Mouse (Mus musculus) heart, embryonic 15.5 days (tissue): ENCODE results near the gene Zdhhc20. TPM values are rescaled to one million over a fixed set of nuclear protein-coding genes. Genes with fewer than 3 reads are reported as not detected.
"Not testable (repeated sequence)": the region's sequence is repeated elsewhere in the genome, so short reads cannot be mapped to it uniquely, and the experiment has no call there.

ENCODE experiments used
- ATAC-seq: fragments of 200-750 bp; cut with Nextera tagmentation; replicated peaks from 2 replicates; pipeline ENCODE4 v1.8.0; 2017; ENCODE audit warnings: low read depth, moderate TSS enrichment; ENCODE audit not compliant: insufficient number of reproducible peaks, insufficient read depth, low FRiP score
- H3K27ac ChIP-seq: fragments of 300-500 bp; sonication (generic); 2 replicates; pipeline ENCODE4 v1.5.1; 2015; ENCODE audit warnings: mild to moderate bottlenecking, inconsistent platforms
- H3K27me3 ChIP-seq: fragments of 300-500 bp; sonication (generic); 2 replicates; pipeline ENCODE4 v1.6.1; 2015; ENCODE audit warnings: inconsistent platforms
- H3K36me3 ChIP-seq: fragments of 300-500 bp; sonication (generic); 2 replicates; pipeline ENCODE4 v1.6.1; 2015; ENCODE audit warnings: mild to moderate bottlenecking, inconsistent platforms
- H3K4me1 ChIP-seq: fragments of 300-500 bp; sonication (generic); replicated peaks from 2 replicates; pipeline ENCODE4 v1.6.1; 2015; ENCODE audit warnings: inconsistent platforms
- H3K4me2 ChIP-seq: fragments of 300-500 bp; sonication (generic); 2 replicates; pipeline ENCODE4 v1.6.1; 2015; ENCODE audit warnings: inconsistent platforms, mild to moderate bottlenecking, moderate library complexity
- H3K4me3 ChIP-seq: fragments of 300-500 bp; sonication (generic); 2 replicates; pipeline ENCODE4 v1.5.1; 2015; ENCODE audit warnings: mild to moderate bottlenecking, inconsistent platforms
- H3K9ac ChIP-seq: fragments of 300-500 bp; sonication (generic); 2 replicates; pipeline ENCODE4 v1.6.1; 2015; ENCODE audit warnings: mild to moderate bottlenecking, inconsistent platforms
- H3K9me3 ChIP-seq: fragments of 300-500 bp; sonication (generic); replicated peaks from 2 replicates; pipeline ENCODE4 v1.6.1; 2016; ENCODE audit warnings: inconsistent platforms
- WGBS: fragments of 180-500 bp; shearing (Covaris S2); methylation state at CpG from one replicate; pipeline ENCODE4 v1.1.7; 2015; ENCODE audit warnings: mixed read lengths; 5-methylcytosine and 5-hydroxymethylcytosine counted together
- polyA plus RNA-seq: library from polyadenylated mRNA; unstranded; fragments of >200 nt; fragmentation: Nextera tagmentation; extraction: Ambion mirVana; gene quantifications from 2 replicates; pipeline ENCODE4 v1.2.1, GENCODE M21; 2015

Gene Zdhhc20
- polyA plus RNA-seq, result 38.8 and 40.3 TPM in 2 replicates

GRCm38 (mm10) chr14:57890011-57890842, at the start of gene Zdhhc20:
Gene Zdhhc20, minus strand, starts transcription at chr14:57890276.
- peak; percentile 99 for ATAC-seq
- Histone ChIP-seq H3K4me1 (peaks cover 17% of the 10 kb centered on the region), H3K9ac (peak within 1 kb of the TSS; percentile 93), H3K4me3 (peak within 1 kb of the TSS; percentile 95), H3K36me3 (no peaks in the 10 kb centered on the region), H3K9me3 (no peaks in the 10 kb centered on the region), H3K27ac (peak within 1 kb of the TSS; percentile 91), H3K27me3 (no peaks in the 10 kb centered on the region), H3K4me2 (peak within 1 kb of the TSS; percentile 79)
- WGBS, result 3% methylated on average over 60 of the region's 65 CpGs

DNA sequence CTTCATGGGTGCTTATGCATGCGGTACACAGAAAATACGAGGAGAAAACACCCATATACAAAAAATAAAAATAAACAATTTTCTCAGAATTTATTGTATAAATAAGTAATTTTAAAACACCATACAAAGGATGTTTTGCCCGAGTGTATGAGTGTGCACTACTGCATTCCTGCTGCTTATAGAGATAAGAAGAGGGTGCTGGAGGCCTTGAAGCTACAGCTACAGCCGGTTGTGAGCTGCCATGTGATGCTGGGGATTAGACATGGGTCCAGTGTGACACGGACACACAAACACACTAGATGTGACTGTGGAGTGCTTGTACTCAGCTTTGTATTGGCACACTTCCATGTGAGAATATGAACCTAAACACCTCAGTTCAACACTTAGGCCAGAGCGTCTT, 47.2 kb upstream of the Zdhhc20 start:
- Histone ChIP-seq H3K4me2 (no peak overlapping the region), H3K27ac (no peak overlapping the region), H3K4me3 (no peak overlapping the region), H3K9me3 (no peaks in the 10 kb centered on the region), H3K27me3 (no peaks in the 10 kb centered on the region), H3K4me1 (peaks cover 3% of the 10 kb centered on the region; the same call in 1 of the 2 replicates), H3K9ac (no peak overlapping the region), H3K36me3 (no peaks in the 10 kb centered on the region)
- ATAC-seq, result no peak
- WGBS, result 75% methylated on average over 6 of the region's 6 CpGs

- WGBS, result 95% methylated on average over 13 of the region's 13 CpGs
- H3K4me2 ChIP-seq, result no peak overlapping the region
- no peak overlapping the region for H3K9ac ChIP-seq
- H3K36me3 ChIP-seq, result peaks cover 6% of the 10 kb centered on the region; the same call in 1 of the 2 replicates
- peaks cover 3% of the 10 kb centered on the region; the same call in 1 of the 2 replicates for H3K4me1 ChIP-seq
- H3K9me3 ChIP-seq, result no peaks in the 10 kb centered on the region
- no peak for ATAC-seq
- H3K4me3 ChIP-seq, result no peak overlapping the region
- no peaks in the 10 kb centered on the region for H3K27me3 ChIP-seq
- H3K27ac ChIP-seq, result no peak overlapping the region
These were observed 44.6 kb upstream of the Zdhhc20 start for GRCm38 (mm10) chr14:57934666-57935065.

DNA sequence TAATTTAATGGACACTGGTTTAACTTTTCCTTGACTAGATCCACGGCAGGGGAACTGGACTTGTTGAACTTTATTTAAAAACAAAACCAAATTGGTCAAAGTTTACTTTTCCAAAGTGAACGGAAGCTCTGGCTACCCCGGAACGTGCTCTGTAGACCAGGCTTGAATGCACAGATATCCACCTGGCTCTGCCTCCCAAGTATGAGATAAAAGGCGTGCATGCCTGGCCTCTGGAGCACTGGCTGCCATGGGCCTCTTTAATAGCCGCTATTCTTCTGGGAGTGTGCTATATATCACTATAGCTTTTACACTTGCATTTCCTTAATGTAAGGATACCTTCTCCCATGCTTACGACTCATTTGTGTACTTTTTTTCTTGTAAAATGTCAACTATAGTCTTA, 43.5 kb upstream of the Zdhhc20 start:
- Histone ChIP-seq H3K9me3 (no peaks in the 10 kb centered on the region), H3K4me1 (peaks cover 3% of the 10 kb centered on the region; the same call in 1 of the 2 replicates), H3K4me3 (no peak overlapping the region), H3K4me2 (no peak overlapping the region), H3K27me3 (no peaks in the 10 kb centered on the region), H3K36me3 (peaks cover 6% of the 10 kb centered on the region; the same call in 1 of the 2 replicates), H3K27ac (no peak overlapping the region), H3K9ac (no peak overlapping the region)
- no peak for ATAC-seq
- 46% methylated on average over 7 of the region's 7 CpGs for WGBS

- no peaks in the 10 kb centered on the region for H3K9me3 ChIP-seq
- WGBS, result 45% methylated on average over 7 of the region's 7 CpGs
- no peak for ATAC-seq
- H3K4me2 ChIP-seq, result no peak overlapping the region
- peaks cover 6% of the 10 kb centered on the region; the same call in 1 of the 2 replicates for H3K36me3 ChIP-seq
- H3K9ac ChIP-seq, result no peak overlapping the region
- H3K4me3 ChIP-seq, result no peak overlapping the region
- no peaks in the 10 kb centered on the region for H3K27me3 ChIP-seq
- peaks cover 3% of the 10 kb centered on the region; the same call in 1 of the 2 replicates for H3K4me1 ChIP-seq
- no peak overlapping the region for H3K27ac ChIP-seq
These were observed 42.9 kb upstream of the Zdhhc20 start for GRCm38 (mm10) chr14:57932881-57933443.

DNA sequence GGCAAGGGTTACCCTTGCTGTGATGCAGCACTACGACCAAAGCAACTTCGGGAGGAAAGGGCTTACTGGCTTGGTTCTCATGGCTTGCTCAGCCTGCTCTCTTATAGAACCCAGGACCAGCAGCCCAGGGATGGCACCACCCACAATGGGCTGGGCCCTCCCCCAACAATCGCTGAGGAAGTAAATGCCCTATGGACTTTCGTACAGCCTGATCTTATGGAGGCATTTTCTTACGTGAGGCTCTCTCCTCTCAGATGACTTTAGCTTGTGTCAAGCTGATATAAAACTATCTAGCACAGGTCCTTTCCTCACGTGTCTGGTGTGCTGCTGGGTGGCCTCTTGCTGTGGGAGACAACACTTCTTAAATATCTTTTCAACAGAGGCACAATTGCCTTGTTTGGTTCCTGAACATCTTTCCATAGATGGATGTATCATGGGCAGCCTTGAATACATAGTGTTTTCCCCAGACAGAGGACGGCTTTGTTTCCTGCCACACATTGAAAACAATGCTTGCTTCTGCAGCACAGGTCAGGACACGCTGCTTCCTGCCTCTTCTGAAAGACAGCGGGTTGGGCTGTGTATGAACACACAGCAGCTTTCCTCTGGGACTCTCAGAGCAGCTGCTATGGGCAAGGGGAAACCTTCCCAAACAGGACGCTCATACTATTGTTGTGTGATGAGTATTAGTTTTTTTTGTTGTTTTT, 31.5 kb upstream of the Zdhhc20 start:
- peaks cover 8% of the 10 kb centered on the region for H3K4me1 ChIP-seq
- H3K27me3 ChIP-seq, result no peaks in the 10 kb centered on the region
- no peak overlapping the region for H3K9ac ChIP-seq
- peak overlapping the region; percentile 82 for H3K27ac ChIP-seq
- H3K36me3 ChIP-seq, result peaks cover 30% of the 10 kb centered on the region
- H3K4me2 ChIP-seq, result peak overlapping the region; percentile 42
- ATAC-seq, result peak; percentile 72
- no peaks in the 10 kb centered on the region for H3K9me3 ChIP-seq
- WGBS, result 44% methylated on average over 10 of the region's 10 CpGs
- H3K4me3 ChIP-seq, result no peak overlapping the region

GRCm38 (mm10) chr14:57920568-57921310, 30.7 kb upstream of the Zdhhc20 start:
- WGBS, result 45% methylated on average over 18 of the region's 18 CpGs
- H3K36me3 ChIP-seq, result peaks cover 33% of the 10 kb centered on the region
- peak overlapping the region; percentile 4; the same call in 1 of the 2 replicates for H3K4me3 ChIP-seq
- H3K9ac ChIP-seq, result peak overlapping the region; percentile 25; the same call in 1 of the 2 replicates
- peaks cover 8% of the 10 kb centered on the region for H3K4me1 ChIP-seq
- peak overlapping the region; percentile 42 for H3K4me2 ChIP-seq
- no peaks in the 10 kb centered on the region for H3K27me3 ChIP-seq
- ATAC-seq, result peak; percentile 54; the same call in 1 of the 2 replicates
- peak overlapping the region; percentile 82 for H3K27ac ChIP-seq
- no peaks in the 10 kb centered on the region for H3K9me3 ChIP-seq

- Histone ChIP-seq H3K27me3 (no peaks in the 10 kb centered on the region), H3K36me3 (peaks cover 38% of the 10 kb centered on the region), H3K4me3 (no peak overlapping the region), H3K9me3 (no peaks in the 10 kb centered on the region), H3K9ac (no peak overlapping the region), H3K27ac (no peak overlapping the region), H3K4me1 (peaks cover 8% of the 10 kb centered on the region), H3K4me2 (no peak overlapping the region)
- 87% methylated on average over 17 of the region's 17 CpGs for WGBS
- no peak for ATAC-seq
These were observed 29.2 kb upstream of the Zdhhc20 start for GRCm38 (mm10) chr14:57919148-57919875.

DNA sequence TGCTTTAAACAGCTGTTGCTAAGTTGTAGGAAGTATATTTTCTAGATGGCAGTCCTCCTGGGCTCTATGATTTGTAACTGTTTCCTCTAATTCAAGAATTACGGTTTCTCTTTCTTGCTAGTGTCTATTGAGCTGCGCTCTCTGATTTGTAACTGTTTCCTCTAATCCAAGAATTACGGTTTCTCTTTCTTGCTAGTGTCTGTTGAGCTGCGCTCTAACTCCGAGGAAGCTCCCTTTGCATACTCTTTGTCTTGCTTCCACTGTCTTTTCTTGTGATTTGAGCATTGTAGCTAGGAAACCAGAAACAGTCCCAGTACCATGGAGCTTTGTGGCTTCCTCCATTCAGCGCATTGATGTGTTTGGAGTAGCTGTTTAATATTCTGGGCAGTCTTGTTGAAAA, 25.3 kb upstream of the Zdhhc20 start:
- no peak overlapping the region for H3K9ac ChIP-seq
- no peak overlapping the region for H3K4me2 ChIP-seq
- H3K4me3 ChIP-seq, result no peak overlapping the region
- WGBS, result 78% methylated on average over 6 of the region's 6 CpGs
- no peak overlapping the region for H3K27ac ChIP-seq
- H3K9me3 ChIP-seq, result no peaks in the 10 kb centered on the region
- no peak for ATAC-seq
- H3K36me3 ChIP-seq, result peaks cover 24% of the 10 kb centered on the region
- no peaks in the 10 kb centered on the region for H3K27me3 ChIP-seq
- H3K4me1 ChIP-seq, result peaks cover 2% of the 10 kb centered on the region; the same call in 1 of the 2 replicates

- not testable (repeated sequence) for H3K4me2 ChIP-seq, H3K9ac ChIP-seq, H3K4me3 ChIP-seq, H3K9me3 ChIP-seq, H3K4me1 ChIP-seq, ATAC-seq, H3K27me3 ChIP-seq, H3K27ac ChIP-seq
- H3K36me3 ChIP-seq, result peaks cover 15% of the 10 kb centered on the region
- 36% methylated on average over 1 of the region's 1 CpGs for WGBS
These were observed 22.3 kb upstream of the Zdhhc20 start for GRCm38 (mm10) chr14:57912211-57913007.
